Mouse (Mus musculus) olfactory bulb, adult 2 months (tissue): ENCODE data around the gene Nrg4.

Source experiments
- CTCF ChIP-seq: fragments of 200-500 bp; IDR thresholded peaks from 2 replicates; pipeline ENCODE4 v1.5.1; 2012; ENCODE audit warnings: low read depth, mild to moderate bottlenecking, low read length, moderate library complexity; ENCODE audit not compliant: insufficient read depth
- POLR2A ChIP-seq: fragments of 200-500 bp; IDR thresholded peaks from 2 replicates; pipeline ENCODE4 v1.6.1; 2012; ENCODE audit warnings: mild to moderate bottlenecking, low read depth, low read length, moderate library complexity; ENCODE audit not compliant: insufficient read depth

DNA sequence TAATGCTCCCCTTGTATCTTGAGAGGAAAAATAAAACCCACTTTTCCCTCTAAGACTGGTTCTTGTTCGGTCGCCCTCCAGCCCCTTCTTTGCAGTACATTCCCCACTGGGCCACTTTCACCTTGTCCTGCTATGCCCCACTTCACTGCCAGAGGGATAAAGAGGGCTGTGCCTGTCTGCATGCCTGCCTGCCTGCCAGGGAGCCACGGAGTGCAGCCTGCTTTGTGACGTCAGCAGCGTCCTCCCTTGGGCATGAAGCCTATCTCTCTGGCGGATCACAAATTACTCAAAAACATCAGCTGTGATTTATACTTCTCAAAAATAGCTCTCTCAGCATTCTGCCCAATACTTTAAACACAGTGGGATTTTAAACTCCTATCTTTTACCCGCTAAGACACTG is 6.3 kb upstream of the Nrg4 start:
- no peak for TF ChIP-seq CTCF
- no peak for TF ChIP-seq POLR2A
